Mouse (Mus musculus) testis, adult 2 months (tissue): ENCODE results near the gene Insrr.
A peak's percentile ranks its signal among the peaks of the same experiment; 100 is the strongest.

Experiments used
- CTCF ChIP-seq: fragments of 200-500 bp; IDR thresholded peaks from 2 replicates; pipeline ENCODE4 v1.5.1; 2012; ENCODE audit warnings: low read depth, mild to moderate bottlenecking, inconsistent platforms, low read length, moderate library complexity; ENCODE audit not compliant: control insufficient read depth, insufficient read depth, insufficient replicate concordance
- POLR2A ChIP-seq: fragments of 200-500 bp; IDR thresholded peaks from 2 replicates; pipeline ENCODE4 v1.6.1; 2012; ENCODE audit warnings: low read depth, mild to moderate bottlenecking, inconsistent platforms, low read length, moderate library complexity; ENCODE audit not compliant: control insufficient read depth

DNA sequence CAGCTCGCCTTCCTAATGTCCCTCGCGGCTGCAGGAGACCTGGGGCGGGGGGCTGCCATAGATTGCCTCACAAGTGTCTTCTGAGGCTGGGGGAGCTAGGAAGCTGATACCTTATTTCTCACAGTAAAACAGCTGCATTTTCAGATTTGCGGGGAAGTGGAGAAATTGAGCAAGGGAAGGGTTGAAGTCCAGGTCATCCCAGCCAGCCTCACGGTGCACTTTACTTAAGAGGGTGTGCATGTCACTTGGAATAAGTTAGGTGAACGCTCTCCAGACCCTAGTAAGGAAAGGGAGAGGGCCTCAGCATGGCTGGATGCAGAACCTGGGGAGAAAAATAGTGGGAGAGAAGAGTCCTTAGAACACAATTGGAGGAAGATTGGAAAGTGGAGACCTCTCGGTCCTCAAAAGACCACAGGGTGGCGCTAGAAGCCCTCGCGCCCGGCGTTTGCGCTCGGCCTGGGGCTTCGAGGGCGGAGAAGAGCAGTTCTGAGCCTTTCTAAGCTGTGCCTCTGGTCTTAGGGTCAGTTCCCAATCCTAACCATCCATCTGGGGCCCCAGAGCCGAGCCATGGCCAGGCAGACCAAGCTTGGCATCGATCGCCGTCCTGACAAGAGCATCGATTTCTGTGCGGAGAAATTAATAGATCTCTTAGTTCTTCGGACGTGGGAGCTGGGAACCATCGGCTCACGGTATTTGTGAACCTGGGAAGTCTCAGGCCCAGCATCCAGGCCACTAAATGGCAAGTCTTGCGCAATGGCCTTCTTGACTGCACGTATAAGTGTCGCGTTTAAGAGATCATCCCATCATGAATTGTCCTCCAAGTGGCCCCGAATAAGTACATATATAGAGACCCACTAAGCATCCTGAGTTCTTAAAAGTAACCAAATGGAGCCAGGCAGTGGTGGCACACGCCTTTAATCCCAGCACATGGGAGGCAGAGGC is 1.1 kb upstream of the Insrr start:
- TF ChIP-seq POLR2A (no peak), CTCF (peak; percentile 39; the same call in 1 of the 2 replicates)
